ENCODE assay signal across 17 mouse cellular contexts in genomic region chr5:129009577-129009976, GRCm38 (mm10). TPM values are rescaled to one million over a fixed set of nuclear protein-coding genes. Genes with fewer than 3 reads are reported as not detected.
DNase-seq lines count a peak whose midpoint lies in the region; ATAC-seq and TF ChIP-seq lines count a peak whose summit lies in the region.
"Had no signal": no experiment of that assay in that cellular context is flagged by ENCODE, and none has a peak within 500 bp of the region (broad histone marks: within the 10 kb centered on the region; RNA-seq: fewer than 3 reads in every experiment).

No protein-coding gene starts in this region.

- peak overlapping the region; percentile 71; the same call in 1 of the 2 replicates for H3K4me2 ChIP-seq in liver, embryonic 15.5 days
- H3K4me2 ChIP-seq: embryonic facial prominence, embryonic 12.5 days; heart, embryonic 11.5 days; heart, embryonic 15.5 days had no signal

- TF ChIP-seq RAD21 in MEL (IDR thresholded peaks at IDR 0.05; ENCODE audit: low read depth, low read length): no peak

- peak in 1 of 2 experiments; percentile 47; a peak in 2 of 4 replicates for TF ChIP-seq EP300 in MEL (IDR thresholded peaks at IDR 0.05; ENCODE audit: low read depth in 1 of 2, low read length in 2 of 2)

- H3K27me3 ChIP-seq in MEL (ENCODE audit: control insufficient read depth in 1 of 2, insufficient read depth in 2 of 2, low read length in 2 of 2): no peaks in the 10 kb centered on the region
- H3K27me3 ChIP-seq in liver, embryonic 15.5 days: no peaks in the 10 kb centered on the region
- H3K27me3 ChIP-seq: embryonic facial prominence, embryonic 12.5 days; heart, embryonic 15.5 days had no signal

- peak overlapping the region; percentile 45 for H3K9ac ChIP-seq in MEL (ENCODE audit: control insufficient read depth, low read depth, low read length, poor library complexity, severe bottlenecking)
- peak overlapping the region; percentile 94; the same call in 1 of the 2 replicates for H3K9ac ChIP-seq in liver, embryonic 15.5 days
- H3K9ac ChIP-seq: embryonic facial prominence, embryonic 12.5 days had no signal

- 35% methylated on average over 3 of the region's 3 CpGs for WGBS in liver, embryonic 15.5 days (ENCODE audit: insufficient replicate concordance)

- no peaks in the 10 kb centered on the region for H3K9me3 ChIP-seq in MEL (replicated peaks; ENCODE audit: insufficient read depth, low read length)
- no peaks in the 10 kb centered on the region for H3K9me3 ChIP-seq in liver, embryonic 15.5 days (replicated peaks)
- H3K9me3 ChIP-seq: embryonic facial prominence, embryonic 12.5 days; heart, embryonic 15.5 days had no signal

- H3K4me1 ChIP-seq in MEL (ENCODE audit: control insufficient read depth in 1 of 2, insufficient read depth in 2 of 2, low read length in 2 of 2): peaks cover 8 to 50% of the 10 kb centered on the region in 2 experiments
- H3K4me1 ChIP-seq in liver, embryonic 15.5 days (replicated peaks): peaks cover 54% of the 10 kb centered on the region

- peak; percentile 34; the same call in 1 of the 2 replicates for ATAC-seq in common myeloid progenitor, adult 5-6 weeks (replicated peaks; ENCODE audit: low read depth, poor library complexity, severe bottlenecking)
- ATAC-seq in liver, embryonic 15.5 days (ENCODE audit: insufficient read depth): no peak
- ATAC-seq in megakaryocyte progenitor cell, adult 5-6 weeks (replicated peaks; ENCODE audit: poor library complexity): peak; percentile 15; the same call in 1 of the 2 replicates

- no peak; a peak in 1 of 4 replicates for TF ChIP-seq POLR2A in MEL (IDR thresholded peaks at IDR 0.05; ENCODE audit: control insufficient read depth in 1 of 2, insufficient read depth in 1 of 2, low read depth in 1 of 2, low read length in 2 of 2, poor library complexity in 1 of 2)

- TF ChIP-seq CTCF in MEL (IDR thresholded peaks at IDR 0.05 in 2 of 3, conservative IDR thresholded peaks at IDR 0.05 in 1 of 3; ENCODE audit: control insufficient read depth in 1 of 3, insufficient read depth in 1 of 3, low read depth in 2 of 3, low read length in 3 of 3, poor library complexity in 1 of 3, severe bottlenecking in 1 of 3): no peak

- H3K4me3 ChIP-seq in MEL (ENCODE audit: control insufficient read depth in 1 of 2, insufficient read depth in 1 of 2, low read depth in 2 of 2, low read length in 2 of 2): peak overlapping the region; percentile 9 to 24; a peak in 3 of 4 replicates
- H3K4me3 ChIP-seq in liver, embryonic 15.5 days (replicated peaks): no peak overlapping the region
- H3K4me3 ChIP-seq: embryonic facial prominence, embryonic 12.5 days; heart, adult 2 months had no signal

- peak; percentile 81 for DNase-seq in MEL (ENCODE audit: low read depth, low spot score)
- DNase-seq in retina, postnatal 1 day: no peak
- DNase-seq in spleen, postnatal 36 days (ENCODE audit: low spot score in 2 of 2): no peak
- DNase-seq: adrenal gland, postnatal 10 days; cerebellum, adult 11 months; cerebellum, adult 8-10 months; cerebellum, postnatal 14 days; heart, adult 2 months; heart, postnatal 14 days had no signal

- H3K27ac ChIP-seq in MEL (ENCODE audit: control insufficient read depth, low read depth, low read length): peak overlapping the region; percentile 50
- peak overlapping the region; percentile 84 for H3K27ac ChIP-seq in liver, embryonic 15.5 days (replicated peaks)
- H3K27ac ChIP-seq: embryonic facial prominence, embryonic 12.5 days; heart, adult 2 months; heart, embryonic 15.5 days; hindbrain, embryonic 14.5 days had no signal

- peaks cover under 1 to 34% of the 10 kb centered on the region in 2 experiments; a peak in 2 of 4 replicates for H3K36me3 ChIP-seq in MEL (ENCODE audit: control insufficient read depth in 1 of 2, insufficient read depth in 2 of 2, low read length in 2 of 2)
- peaks cover 16% of the 10 kb centered on the region for H3K36me3 ChIP-seq in liver, embryonic 15.5 days (replicated peaks)
- H3K36me3 ChIP-seq: embryonic facial prominence, embryonic 12.5 days; heart, embryonic 15.5 days had no signal

- H3K79me2 ChIP-seq in MEL (ENCODE audit: control insufficient read depth, insufficient read depth, low read length, poor library complexity): peaks cover 35% of the 10 kb centered on the region

TF ChIP-seq in MEL, 35 proteins besides CTCF, POLR2A, EP300 and RAD21:
- no peak; a peak in 1 of 4 replicates for TF ChIP-seq USF2 (IDR thresholded peaks at IDR 0.05; ENCODE audit: borderline replicate concordance in 1 of 2, insufficient read depth in 1 of 2, low read depth in 1 of 2, low read length in 2 of 2)
- TF ChIP-seq ETS1 (IDR thresholded peaks at IDR 0.05; ENCODE audit: low read depth, low read length): peak; percentile 71
- TF ChIP-seq MXI1 (IDR thresholded peaks at IDR 0.05; ENCODE audit: low read depth, low read length): peak; percentile 46; the same call in 1 of the 2 replicates
- TF ChIP-seq TBP (IDR thresholded peaks at IDR 0.05; ENCODE audit: low read depth, low read length): 0 out of 2 replicates have a peak, but pooled peaks have one; percentile 28
- no peak for TF ChIP-seq BHLHE40 (IDR thresholded peaks at IDR 0.05; ENCODE audit: borderline replicate concordance, low read depth, low read length)
- 0 out of 2 replicates have a peak, but pooled peaks have one; percentile 6 for TF ChIP-seq RCOR1 (IDR thresholded peaks at IDR 0.05; ENCODE audit: low read depth, low read length)
- TF ChIP-seq ZNF384 (IDR thresholded peaks at IDR 0.05; ENCODE audit: low read depth, low read length): no peak
- no peak for TF ChIP-seq POLR2AphosphoS5 (IDR thresholded peaks at IDR 0.05; ENCODE audit: borderline replicate concordance, low read depth, low read length)
- TF ChIP-seq ELF1 (IDR thresholded peaks at IDR 0.05; ENCODE audit: low read depth, low read length): 0 out of 2 replicates have a peak, but pooled peaks have one; percentile 44
- no peak for TF ChIP-seq CHD2 (IDR thresholded peaks at IDR 0.05; ENCODE audit: low read length)
- peak; percentile 77 for TF ChIP-seq MYC (IDR thresholded peaks at IDR 0.05; ENCODE audit: low read depth, low read length)
- no peak for TF ChIP-seq TCF12 (IDR thresholded peaks at IDR 0.05; ENCODE audit: low read depth, low read length)
- TF ChIP-seq GABPA (IDR thresholded peaks at IDR 0.05; ENCODE audit: low read depth, low read length): no peak
- no peak for TF ChIP-seq HCFC1 (IDR thresholded peaks at IDR 0.05; ENCODE audit: low read depth, low read length)
- TF ChIP-seq SIN3A (IDR thresholded peaks at IDR 0.05; ENCODE audit: low read length): peak; percentile 57
- TF ChIP-seq GATA1 (IDR thresholded peaks at IDR 0.05; ENCODE audit: low read depth, low read length): peak; percentile 52; the same call in 1 of the 2 replicates
- peak; percentile 85 for TF ChIP-seq USF1 (IDR thresholded peaks at IDR 0.05; ENCODE audit: low read depth, low read length)
- TF ChIP-seq JUND (IDR thresholded peaks at IDR 0.05; ENCODE audit: low read depth, low read length): peak; percentile 94
- TF ChIP-seq MAX (IDR thresholded peaks at IDR 0.05; ENCODE audit: low read length): peak; percentile 74

RNA-seq across cellular contexts. Expression of gene Stx2, which starts 1.2 kb away (rescaled TPM):
- total RNA-seq in MEL (2012; rRNA removed): 69.0 and 84.8 TPM in 2 replicates
- 10 to 100 TPM in 1 of 2 experiments, not detected in 1; 97.1 TPM for polyA plus RNA-seq in MEL (2012; ENCODE audit: insufficient read depth in 1 of 2, insufficient read length in 2 of 2, low read depth in 1 of 2, low replicate concordance in 2 of 2, missing spikeins in 1 of 2)
- 38.6 and 74.1 TPM in 2 replicates for total RNA-seq in common myeloid progenitor, adult 5-6 weeks (2017)
- 65.5 and 65.6 TPM in 2 replicates for polyA plus RNA-seq in liver, embryonic 15.5 days (2015; fragmentation: Nextera tagmentation; extraction: Ambion mirVana)
- total RNA-seq in megakaryocyte progenitor cell, adult 5-6 weeks (2015): 12.6 and 19.4 TPM in 2 replicates
- 24.3 and 26.0 TPM in 2 replicates for total RNA-seq in megakaryocyte progenitor cell, adult 5-6 weeks (2017)

RNA-seq across cellular contexts. Expression of gene Ran, which starts 10.3 kb away (rescaled TPM):
- 950 and 1,019 TPM in 2 replicates for total RNA-seq in MEL (2012; rRNA removed)
- polyA plus RNA-seq in MEL (2012; ENCODE audit: insufficient read depth in 1 of 2, insufficient read length in 2 of 2, low read depth in 1 of 2, low replicate concordance in 2 of 2, missing spikeins in 1 of 2): 1,000 to 10,000 TPM in 1 of 2 experiments, 10 to 100 TPM in 1; 91.6 to 2,479 TPM
- 494 and 900 TPM in 2 replicates for total RNA-seq in common myeloid progenitor, adult 5-6 weeks (2017)
- polyA plus RNA-seq in liver, embryonic 15.5 days (2015; fragmentation: Nextera tagmentation; extraction: Ambion mirVana): 371 and 412 TPM in 2 replicates
- total RNA-seq in megakaryocyte progenitor cell, adult 5-6 weeks (2015): 583 and 587 TPM in 2 replicates
- total RNA-seq in megakaryocyte progenitor cell, adult 5-6 weeks (2017): 525 and 594 TPM in 2 replicates

RNA-seq across cellular contexts. Expression of gene Rimbp2, which starts 56.3 kb away (rescaled TPM):
- not detected in 2 replicates for total RNA-seq in MEL (2012; rRNA removed)
- polyA plus RNA-seq in MEL (2012; ENCODE audit: insufficient read depth in 1 of 2, insufficient read length in 2 of 2, low read depth in 1 of 2, low replicate concordance in 2 of 2, missing spikeins in 1 of 2): not detected
- total RNA-seq in common myeloid progenitor, adult 5-6 weeks (2017): not detected in 2 replicates
- not detected in 2 replicates for polyA plus RNA-seq in liver, embryonic 15.5 days (2015; fragmentation: Nextera tagmentation; extraction: Ambion mirVana)
- not detected in 2 replicates for total RNA-seq in megakaryocyte progenitor cell, adult 5-6 weeks (2015)
- total RNA-seq in megakaryocyte progenitor cell, adult 5-6 weeks (2017): not detected in 2 replicates
- total RNA-seq: heart, postnatal 14 days; hematopoietic stem cell, adult 5-6 weeks had no signal
